Comparison of ENCODE assay signal across 7 mouse cellular contexts in genomic region chr7:80160945-80161306, GRCm38 (mm10). TPM values are rescaled to one million over a fixed set of nuclear protein-coding genes. Genes with fewer than 3 reads are reported as not detected.
DNase-seq lines count a peak whose midpoint lies in the region; ATAC-seq lines count a peak whose summit lies in the region.

No protein-coding gene starts in this region.

- no peaks in the 10 kb centered on the region; the same call in 1 of the 2 replicates for H3K4me1 ChIP-seq in embryonic facial prominence, embryonic 14.5 days (ENCODE audit: control insufficient read depth, insufficient read depth, low read length)
- H3K4me1 ChIP-seq in intestine, embryonic 15.5 days (replicated peaks) = peaks cover 14% of the 10 kb centered on the region

- H3K4me3 ChIP-seq in embryonic facial prominence, embryonic 14.5 days (ENCODE audit: low read depth, low read length) = no peak overlapping the region
- H3K4me3 ChIP-seq in intestine, embryonic 15.5 days (replicated peaks) = no peak overlapping the region

- H3K4me2 ChIP-seq in embryonic facial prominence, embryonic 14.5 days (ENCODE audit: low read depth, low read length) = no peak overlapping the region
- H3K4me2 ChIP-seq in intestine, embryonic 15.5 days (replicated peaks) = no peak overlapping the region

- DNase-seq in ovary, adult 18-20 months (ENCODE audit: low spot score) = peak; percentile 75
- no peak for DNase-seq in ovary, postnatal 10 days (ENCODE audit: low spot score)
- DNase-seq in embryonic facial prominence, embryonic 14.5 days (ENCODE audit: low spot score) = peak; percentile 64
- peak; percentile 89 for DNase-seq in lung, postnatal 10 days
- DNase-seq in MN1 (ENCODE audit: low spot score) = no peak

- peak; percentile 13; the same call in 1 of the 2 replicates for ATAC-seq in embryonic facial prominence, embryonic 14.5 days (ENCODE audit: low read depth)
- ATAC-seq in intestine, embryonic 15.5 days = peak; percentile 66
- no peak for ATAC-seq in frontal cortex, adult (ENCODE audit: low TSS enrichment)

- H3K27me3 ChIP-seq in embryonic facial prominence, embryonic 14.5 days (replicated peaks; ENCODE audit: control insufficient read depth, insufficient read depth, low read length) = no peaks in the 10 kb centered on the region
- H3K27me3 ChIP-seq in intestine, embryonic 15.5 days (replicated peaks) = no peaks in the 10 kb centered on the region

- H3K27ac ChIP-seq in embryonic facial prominence, embryonic 14.5 days (replicated peaks; ENCODE audit: low read depth, low read length) = no peak overlapping the region; the same call in 1 of the 2 replicates
- H3K27ac ChIP-seq in intestine, embryonic 15.5 days = peak overlapping the region; percentile 66

- no peaks in the 10 kb centered on the region for H3K36me3 ChIP-seq in embryonic facial prominence, embryonic 14.5 days (ENCODE audit: control insufficient read depth, insufficient read depth, low read length)
- no peaks in the 10 kb centered on the region for H3K36me3 ChIP-seq in intestine, embryonic 15.5 days

- H3K9me3 ChIP-seq in embryonic facial prominence, embryonic 14.5 days (ENCODE audit: control insufficient read depth, low read length) = no peaks in the 10 kb centered on the region
- no peaks in the 10 kb centered on the region for H3K9me3 ChIP-seq in intestine, embryonic 15.5 days

- no peak overlapping the region for H3K9ac ChIP-seq in embryonic facial prominence, embryonic 14.5 days (ENCODE audit: low read depth, low read length)
- H3K9ac ChIP-seq in intestine, embryonic 15.5 days = no peak overlapping the region

- 61% methylated on average over 8 of the region's 8 CpGs for WGBS in embryonic facial prominence, embryonic 14.5 days
- WGBS in intestine, embryonic 15.5 days = 66% methylated on average over 8 of the region's 8 CpGs

RNA-seq across cellular contexts. Expression of gene Sema4b, which starts 25.7 kb away (rescaled TPM):
- polyA plus RNA-seq in embryonic facial prominence, embryonic 14.5 days (2014; fragmentation: Nextera tagmentation; extraction: Ambion mirVana) = 10.5 and 11.9 TPM in 2 replicates
- 16.8 and 16.9 TPM in 2 replicates for polyA plus RNA-seq in intestine, embryonic 15.5 days (2015; fragmentation: Nextera tagmentation; extraction: Ambion mirVana)

RNA-seq across cellular contexts. Expression of gene Idh2, which starts 45.7 kb away (rescaled TPM):
- polyA plus RNA-seq in embryonic facial prominence, embryonic 14.5 days (2014; fragmentation: Nextera tagmentation; extraction: Ambion mirVana) = 565 and 594 TPM in 2 replicates
- 520 and 568 TPM in 2 replicates for polyA plus RNA-seq in intestine, embryonic 15.5 days (2015; fragmentation: Nextera tagmentation; extraction: Ambion mirVana)

Comparison
In these comparisons a context has a peak if more than half of its experiments do, and no peak if none do; other contexts are left out.
1. DNase-seq: peak in ovary, adult 18-20 months (single experiment), embryonic facial prominence, embryonic 14.5 days (single experiment) and lung, postnatal 10 days (single experiment); none in ovary, postnatal 10 days (single experiment) and MN1 (single experiment).